Mouse (Mus musculus): ENCODE data around the gene Snx11. TPM values are rescaled to one million over a fixed set of nuclear protein-coding genes. Genes with fewer than 3 reads are reported as not detected.

Snx11 gene
- polyA plus RNA-seq, 1 experiment from 2014 or later = 8.0 TPM

GRCm38 (mm10) chr11:96775063-96775462 lies 2.3 kb downstream of the Snx11 start:
- no peaks in the 10 kb centered on the region for H3K9me3 ChIP-seq (ENCODE audit: control insufficient read depth, low read length)
- no peak overlapping the region for H3K4me2 ChIP-seq (ENCODE audit: low read length)
- no peaks in the 10 kb centered on the region; the same call in 1 of the 2 replicates for H3K4me1 ChIP-seq (replicated peaks; ENCODE audit: control insufficient read depth, insufficient read depth, low read length)
- no peak overlapping the region for H3K4me3 ChIP-seq (ENCODE audit: low read depth, low read length)
- H3K36me3 ChIP-seq (ENCODE audit: control insufficient read depth, insufficient read depth, low read length) = peaks cover 40% of the 10 kb centered on the region
- H3K27me3 ChIP-seq (replicated peaks; ENCODE audit: control insufficient read depth, insufficient read depth, low read length) = no peaks in the 10 kb centered on the region
- no peak for DNase-seq (ENCODE audit: low spot score)
- ATAC-seq (replicated peaks; ENCODE audit: low FRiP score, low TSS enrichment, low read depth) = no peak
- 87% methylated on average over 8 of the region's 8 CpGs for WGBS
- no peak overlapping the region for H3K27ac ChIP-seq (ENCODE audit: low read depth)
- no peak overlapping the region for H3K9ac ChIP-seq (ENCODE audit: low read length)

DNA sequence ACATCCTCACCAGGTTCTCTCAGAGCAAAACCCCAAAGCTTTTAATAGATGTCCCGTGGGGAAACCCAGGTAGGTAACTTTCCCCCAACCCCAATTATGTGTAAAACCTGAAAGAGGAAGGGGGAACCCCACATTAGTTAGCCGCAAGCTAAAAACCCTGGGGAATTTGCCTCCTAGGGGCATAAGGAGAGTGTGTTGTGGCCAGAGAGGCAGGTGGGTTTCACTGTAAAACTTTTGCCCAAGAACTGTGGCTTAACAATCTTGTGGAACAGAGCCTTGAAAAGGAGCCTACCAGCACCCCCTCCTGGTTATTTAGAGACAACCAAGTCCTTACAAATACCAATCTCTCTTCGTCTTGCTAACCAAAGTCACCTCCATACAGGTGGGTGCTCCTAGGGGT lies 2.8 kb downstream of the Snx11 start:
- H3K9ac ChIP-seq (ENCODE audit: low read length) = no peak overlapping the region
- no peak for DNase-seq (ENCODE audit: low spot score)
- no peaks in the 10 kb centered on the region; the same call in 1 of the 2 replicates for H3K4me1 ChIP-seq (replicated peaks; ENCODE audit: control insufficient read depth, insufficient read depth, low read length)
- 81% methylated on average over 3 of the region's 3 CpGs for WGBS
- no peaks in the 10 kb centered on the region for H3K27me3 ChIP-seq (replicated peaks; ENCODE audit: control insufficient read depth, insufficient read depth, low read length)
- H3K9me3 ChIP-seq (ENCODE audit: control insufficient read depth, low read length) = no peaks in the 10 kb centered on the region
- no peak overlapping the region for H3K4me2 ChIP-seq (ENCODE audit: low read length)
- no peak for ATAC-seq (replicated peaks; ENCODE audit: low FRiP score, low TSS enrichment, low read depth)
- H3K36me3 ChIP-seq (ENCODE audit: control insufficient read depth, insufficient read depth, low read length) = peaks cover 46% of the 10 kb centered on the region
- no peak overlapping the region for H3K4me3 ChIP-seq (ENCODE audit: low read depth, low read length)
- no peak overlapping the region for H3K27ac ChIP-seq (ENCODE audit: low read depth)

DNA sequence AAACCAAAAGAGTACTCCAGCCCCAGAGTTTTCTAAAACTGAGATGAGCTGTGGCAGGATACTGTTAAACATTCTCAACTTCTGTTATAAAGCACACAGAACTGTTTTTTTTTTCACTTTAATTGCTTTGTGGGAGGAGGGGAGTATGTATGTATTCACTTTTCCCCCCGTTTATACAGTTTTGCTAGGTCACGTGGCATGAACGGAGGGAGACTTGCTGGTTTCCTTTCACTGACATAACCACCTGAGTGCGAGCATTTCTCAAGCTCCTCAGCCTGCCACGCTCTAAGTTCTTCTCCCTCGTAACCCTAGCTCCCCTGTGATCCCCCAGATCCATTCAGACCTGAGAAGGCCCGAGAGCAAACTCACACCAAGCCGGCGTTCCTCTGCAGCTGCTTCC lies 4.9 kb downstream of the Snx11 start:
- Histone ChIP-seq H3K36me3 (ENCODE audit: control insufficient read depth, insufficient read depth, low read length) (peaks cover 61% of the 10 kb centered on the region), H3K27ac (ENCODE audit: low read depth) (no peak overlapping the region), H3K4me2 (ENCODE audit: low read length) (no peak overlapping the region), H3K9ac (ENCODE audit: low read length) (no peak overlapping the region), H3K27me3 (replicated peaks; ENCODE audit: control insufficient read depth, insufficient read depth, low read length) (no peaks in the 10 kb centered on the region), H3K4me1 (replicated peaks; ENCODE audit: control insufficient read depth, insufficient read depth, low read length) (no peaks in the 10 kb centered on the region; the same call in 1 of the 2 replicates), H3K9me3 (ENCODE audit: control insufficient read depth, low read length) (no peaks in the 10 kb centered on the region), H3K4me3 (ENCODE audit: low read depth, low read length) (no peak overlapping the region)
- ATAC-seq (replicated peaks; ENCODE audit: low FRiP score, low TSS enrichment, low read depth) (no peak), DNase-seq (ENCODE audit: low spot score) (no peak)
- 88% methylated on average over 9 of the region's 9 CpGs for WGBS

DNA sequence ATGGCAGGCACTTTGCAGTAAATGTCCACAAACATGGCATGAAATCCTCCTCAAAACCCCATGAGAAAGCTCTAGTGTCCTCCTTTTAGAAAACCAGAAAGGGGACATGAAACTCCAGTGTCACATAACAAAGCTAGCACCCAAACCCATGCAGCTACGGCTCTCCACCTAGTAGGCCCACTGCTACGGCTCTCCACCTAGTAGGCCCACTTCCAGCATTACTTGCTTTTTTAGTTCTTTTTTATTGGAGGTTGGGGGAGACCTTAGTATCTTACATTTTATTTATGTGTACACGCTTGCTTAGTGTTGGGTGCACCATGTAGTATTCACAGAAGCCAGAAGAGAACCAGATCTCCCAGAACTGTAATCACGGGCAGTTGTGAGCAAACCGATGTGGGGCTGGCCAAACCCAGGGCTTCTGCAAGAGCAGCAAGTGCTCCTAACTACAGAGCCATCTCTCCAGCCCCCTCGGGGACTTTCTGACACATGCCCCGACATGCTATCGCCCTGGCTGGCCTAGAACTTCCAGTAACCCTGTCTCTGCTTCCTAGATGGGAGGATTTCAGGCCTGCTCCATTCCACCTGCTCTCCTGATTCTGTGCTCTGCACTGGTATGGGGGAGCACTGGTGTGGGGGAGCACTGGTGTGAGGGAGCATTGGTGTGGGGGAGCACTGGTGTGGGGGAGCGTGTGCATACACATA lies 5.9 kb downstream of the Snx11 start:
- H3K4me3 ChIP-seq (ENCODE audit: low read depth, low read length) = no peak overlapping the region
- peaks cover 61% of the 10 kb centered on the region for H3K36me3 ChIP-seq (ENCODE audit: control insufficient read depth, insufficient read depth, low read length)
- WGBS = 96% methylated on average over 9 of the region's 9 CpGs
- H3K9me3 ChIP-seq (ENCODE audit: control insufficient read depth, low read length) = no peaks in the 10 kb centered on the region
- ATAC-seq (replicated peaks; ENCODE audit: low FRiP score, low TSS enrichment, low read depth) (no peak), DNase-seq (ENCODE audit: low spot score) (no peak)
- H3K4me2 ChIP-seq (ENCODE audit: low read length) = no peak overlapping the region
- no peak overlapping the region for H3K9ac ChIP-seq (ENCODE audit: low read length)
- H3K27me3 ChIP-seq (replicated peaks; ENCODE audit: control insufficient read depth, insufficient read depth, low read length) = no peaks in the 10 kb centered on the region
- H3K27ac ChIP-seq (ENCODE audit: low read depth) = no peak overlapping the region
- no peaks in the 10 kb centered on the region; the same call in 1 of the 2 replicates for H3K4me1 ChIP-seq (replicated peaks; ENCODE audit: control insufficient read depth, insufficient read depth, low read length)

DNA sequence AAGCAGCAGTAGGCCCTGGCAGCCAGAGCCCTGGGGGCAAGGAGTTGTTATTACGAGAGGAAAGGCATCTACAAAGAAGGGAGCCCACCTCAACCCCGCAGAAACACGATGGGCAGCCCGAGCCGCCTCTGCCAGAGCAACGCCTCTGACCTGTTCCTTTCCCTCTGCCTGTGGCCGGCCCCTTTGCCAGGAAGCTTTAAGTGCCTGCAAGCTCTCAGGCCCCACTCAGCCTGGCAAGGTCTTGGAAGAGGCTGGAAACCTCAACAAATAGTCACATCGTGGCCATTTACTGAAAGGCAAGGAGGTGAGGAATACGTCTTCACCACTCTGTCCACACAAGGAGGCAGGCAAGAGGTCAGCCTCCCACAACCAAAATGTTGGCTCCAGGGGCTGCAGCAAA lies 9.1 kb downstream of the Snx11 start:
- no peak overlapping the region for H3K27ac ChIP-seq (ENCODE audit: low read depth)
- DNase-seq (ENCODE audit: low spot score) = no peak

GRCm38 (mm10) chr11:96767096-96767495 lies 10.3 kb downstream of the Snx11 start:
- 59% methylated on average over 7 of the region's 7 CpGs for WGBS
- DNase-seq (ENCODE audit: low spot score) (no peak), ATAC-seq (replicated peaks; ENCODE audit: low FRiP score, low TSS enrichment, low read depth) (no peak)
- Histone ChIP-seq H3K9me3 (ENCODE audit: control insufficient read depth, low read length) (no peaks in the 10 kb centered on the region), H3K36me3 (ENCODE audit: control insufficient read depth, insufficient read depth, low read length) (peaks cover 38% of the 10 kb centered on the region), H3K9ac (ENCODE audit: low read length) (no peak overlapping the region), H3K4me2 (ENCODE audit: low read length) (no peak overlapping the region), H3K27ac (ENCODE audit: low read depth) (no peak overlapping the region), H3K4me1 (replicated peaks; ENCODE audit: control insufficient read depth, insufficient read depth, low read length) (no peaks in the 10 kb centered on the region; the same call in 1 of the 2 replicates), H3K27me3 (replicated peaks; ENCODE audit: control insufficient read depth, insufficient read depth, low read length) (no peaks in the 10 kb centered on the region), H3K4me3 (ENCODE audit: low read depth, low read length) (no peak overlapping the region)

More for the DNA sequence above, 9.1 kb downstream of the Snx11 start:
- H3K27me3 ChIP-seq (replicated peaks; ENCODE audit: control insufficient read depth, insufficient read depth, low read length) = no peaks in the 10 kb centered on the region
- 66% methylated on average over 9 of the region's 9 CpGs for WGBS
- peaks cover 49% of the 10 kb centered on the region for H3K36me3 ChIP-seq (ENCODE audit: control insufficient read depth, insufficient read depth, low read length)
- H3K4me2 ChIP-seq (ENCODE audit: low read length) = no peak overlapping the region
- H3K4me3 ChIP-seq (ENCODE audit: low read depth, low read length) = no peak overlapping the region
- no peak for ATAC-seq (replicated peaks; ENCODE audit: low FRiP score, low TSS enrichment, low read depth)
- no peaks in the 10 kb centered on the region for H3K9me3 ChIP-seq (ENCODE audit: control insufficient read depth, low read length)
- no peaks in the 10 kb centered on the region; the same call in 1 of the 2 replicates for H3K4me1 ChIP-seq (replicated peaks; ENCODE audit: control insufficient read depth, insufficient read depth, low read length)
- H3K9ac ChIP-seq (ENCODE audit: low read length) = no peak overlapping the region

DNA sequence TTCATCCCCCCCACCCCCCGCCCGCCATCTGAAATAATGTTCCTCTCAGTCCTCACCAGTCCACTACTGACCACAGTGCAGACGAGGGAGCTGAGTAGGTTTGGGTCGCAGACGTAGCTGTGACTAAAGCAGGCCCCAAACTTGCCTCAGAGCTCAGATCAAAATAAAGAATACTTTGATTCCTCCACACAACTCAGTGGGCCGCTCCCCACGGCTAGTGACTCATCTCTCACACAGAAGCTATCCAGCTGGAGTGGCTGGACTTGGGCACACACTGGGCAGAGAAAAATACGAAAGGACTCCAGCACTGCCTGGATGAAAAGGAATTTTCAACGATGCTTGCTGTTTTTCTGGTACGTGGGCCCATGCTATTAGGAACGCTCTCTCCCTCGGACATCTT lies 10.8 kb downstream of the Snx11 start:
- H3K4me2 ChIP-seq (ENCODE audit: low read length) = no peak overlapping the region
- H3K4me3 ChIP-seq (ENCODE audit: low read depth, low read length) = no peak overlapping the region
- no peak overlapping the region for H3K27ac ChIP-seq (ENCODE audit: low read depth)
- WGBS = 79% methylated on average over 12 of the region's 12 CpGs
- H3K36me3 ChIP-seq (ENCODE audit: control insufficient read depth, insufficient read depth, low read length) = peaks cover 33% of the 10 kb centered on the region
- H3K9me3 ChIP-seq (ENCODE audit: control insufficient read depth, low read length) = no peaks in the 10 kb centered on the region
- DNase-seq (ENCODE audit: low spot score) (no peak), ATAC-seq (replicated peaks; ENCODE audit: low FRiP score, low TSS enrichment, low read depth) (no peak)
- no peaks in the 10 kb centered on the region for H3K27me3 ChIP-seq (replicated peaks; ENCODE audit: control insufficient read depth, insufficient read depth, low read length)
- H3K4me1 ChIP-seq (replicated peaks; ENCODE audit: control insufficient read depth, insufficient read depth, low read length) = no peaks in the 10 kb centered on the region; the same call in 1 of the 2 replicates
- H3K9ac ChIP-seq (ENCODE audit: low read length) = no peak overlapping the region

DNA sequence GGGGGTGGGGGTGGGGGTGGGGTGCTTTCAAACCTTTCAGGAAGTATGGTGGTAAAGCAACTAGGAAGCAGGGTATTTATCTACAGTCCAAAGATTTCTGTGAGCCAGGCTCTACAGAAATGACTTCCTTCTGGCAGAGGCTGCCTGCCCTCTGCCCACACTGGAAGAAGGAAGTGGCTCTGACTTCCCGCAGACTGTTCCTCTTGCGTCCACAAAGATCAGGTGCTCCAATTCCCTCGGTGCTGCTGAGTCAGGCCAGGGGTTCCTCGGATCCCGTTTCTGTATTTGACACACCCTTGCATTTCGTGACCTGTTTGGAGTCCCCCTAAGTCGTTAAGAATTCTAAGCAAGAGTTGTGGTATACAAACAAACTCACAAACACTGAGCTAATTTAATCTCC lies 11.7 kb downstream of the Snx11 start:
- 71% methylated on average over 7 of the region's 7 CpGs for WGBS
- Histone ChIP-seq H3K9me3 (ENCODE audit: control insufficient read depth, low read length) (no peaks in the 10 kb centered on the region), H3K27ac (ENCODE audit: low read depth) (no peak overlapping the region; the same call in 1 of the 2 replicates), H3K4me3 (ENCODE audit: low read depth, low read length) (no peak overlapping the region), H3K4me1 (replicated peaks; ENCODE audit: control insufficient read depth, insufficient read depth, low read length) (no peaks in the 10 kb centered on the region; the same call in 1 of the 2 replicates), H3K27me3 (replicated peaks; ENCODE audit: control insufficient read depth, insufficient read depth, low read length) (no peaks in the 10 kb centered on the region), H3K9ac (ENCODE audit: low read length) (no peak overlapping the region), H3K4me2 (ENCODE audit: low read length) (no peak overlapping the region), H3K36me3 (ENCODE audit: control insufficient read depth, insufficient read depth, low read length) (peaks cover 26% of the 10 kb centered on the region)
- ATAC-seq (replicated peaks; ENCODE audit: low FRiP score, low TSS enrichment, low read depth) (no peak), DNase-seq (ENCODE audit: low spot score) (no peak)

Measured in intestine, embryonic 14.5 days (tissue).